Mouse (Mus musculus): ENCODE measurements around the gene Ttc8. TPM values are rescaled to one million over a fixed set of nuclear protein-coding genes. Genes with fewer than 3 reads are reported as not detected.
"Not testable (repeated sequence)": the region's sequence is repeated elsewhere in the genome, so short reads cannot be mapped to it uniquely, and the experiment has no call there.

Ttc8 gene
- polyA plus RNA-seq, 1 experiment from 2014 or later, result 9.9 TPM

DNA sequence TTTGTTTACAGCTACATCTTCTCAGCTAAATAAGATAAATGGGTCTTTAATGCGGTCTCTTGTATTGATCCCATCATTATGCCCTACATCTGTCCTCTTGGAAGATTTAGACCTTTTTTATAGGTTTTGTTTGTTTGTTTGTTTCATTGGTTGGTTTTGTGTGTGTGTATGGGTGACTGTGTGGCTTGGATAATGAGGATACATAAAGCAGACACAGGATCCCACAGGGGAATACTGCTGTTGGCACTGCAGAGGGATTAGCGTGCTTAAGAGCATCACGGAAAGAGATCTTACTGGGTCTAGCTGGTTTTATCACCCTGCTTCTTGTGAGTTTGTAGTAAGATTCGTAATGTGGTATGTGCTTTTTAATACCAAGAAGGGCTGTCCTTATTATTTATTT lies 10.8 kb downstream of the Ttc8 start:
- H3K9me3 ChIP-seq (ENCODE audit: control insufficient read depth, low read length), result no peaks in the 10 kb centered on the region
- no peaks in the 10 kb centered on the region for H3K36me3 ChIP-seq (ENCODE audit: control insufficient read depth, insufficient read depth, low read length)
- H3K4me2 ChIP-seq (replicated peaks; ENCODE audit: low read depth), result no peak overlapping the region
- no peak overlapping the region for H3K9ac ChIP-seq (ENCODE audit: low read length)
- no peak for DNase-seq (ENCODE audit: low spot score)
- H3K27ac ChIP-seq (replicated peaks), result no peak overlapping the region
- no peaks in the 10 kb centered on the region for H3K4me1 ChIP-seq (replicated peaks; ENCODE audit: control insufficient read depth, insufficient read depth)
- WGBS, result 89% methylated on average over 4 of the region's 4 CpGs
- no peaks in the 10 kb centered on the region for H3K27me3 ChIP-seq (ENCODE audit: control insufficient read depth, insufficient read depth, low read length)
- H3K4me3 ChIP-seq (ENCODE audit: low read depth, low read length), result no peak overlapping the region
- ATAC-seq (ENCODE audit: low FRiP score, low TSS enrichment), result no peak
- no peak for TF ChIP-seq CTCF (IDR thresholded peaks at IDR 0.05; ENCODE audit: low read depth)
- no peak for TF ChIP-seq EP300 (optimal IDR thresholded peaks at IDR 0.05)

DNA sequence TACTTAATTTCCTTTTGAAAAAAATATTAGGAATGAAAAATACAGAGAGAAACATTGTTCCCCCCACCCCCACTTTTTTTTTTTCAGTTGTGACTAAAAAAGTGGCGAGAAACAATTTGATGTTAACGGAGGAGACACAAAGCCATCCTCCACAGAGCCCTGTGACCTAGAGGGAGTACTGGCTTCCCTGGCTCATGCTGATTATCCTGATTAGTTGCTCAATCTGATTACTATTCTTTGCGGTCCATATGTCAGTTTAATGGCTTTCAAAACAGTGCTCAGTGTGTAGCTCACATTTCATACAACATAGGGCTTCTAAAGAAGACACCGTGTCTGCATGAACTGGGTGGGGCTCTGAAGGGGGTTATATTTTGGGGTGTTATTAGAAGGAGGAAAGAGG lies 12.1 kb downstream of the Ttc8 start:
- Histone ChIP-seq H3K27me3 (ENCODE audit: control insufficient read depth, insufficient read depth, low read length) (no peaks in the 10 kb centered on the region), H3K27ac (replicated peaks) (no peak overlapping the region), H3K4me1 (replicated peaks; ENCODE audit: control insufficient read depth, insufficient read depth) (no peaks in the 10 kb centered on the region), H3K4me3 (ENCODE audit: low read depth, low read length) (no peak overlapping the region), H3K9ac (ENCODE audit: low read length) (no peak overlapping the region), H3K9me3 (ENCODE audit: control insufficient read depth, low read length) (no peaks in the 10 kb centered on the region), H3K36me3 (ENCODE audit: control insufficient read depth, insufficient read depth, low read length) (no peaks in the 10 kb centered on the region), H3K4me2 (replicated peaks; ENCODE audit: low read depth) (no peak overlapping the region)
- no peak for TF ChIP-seq EP300 (optimal IDR thresholded peaks at IDR 0.05)
- no peak for TF ChIP-seq CTCF (IDR thresholded peaks at IDR 0.05; ENCODE audit: low read depth)
- 88% methylated on average over 4 of the region's 4 CpGs for WGBS
- ATAC-seq (ENCODE audit: low FRiP score, low TSS enrichment) (no peak), DNase-seq (ENCODE audit: low spot score) (no peak)

DNA sequence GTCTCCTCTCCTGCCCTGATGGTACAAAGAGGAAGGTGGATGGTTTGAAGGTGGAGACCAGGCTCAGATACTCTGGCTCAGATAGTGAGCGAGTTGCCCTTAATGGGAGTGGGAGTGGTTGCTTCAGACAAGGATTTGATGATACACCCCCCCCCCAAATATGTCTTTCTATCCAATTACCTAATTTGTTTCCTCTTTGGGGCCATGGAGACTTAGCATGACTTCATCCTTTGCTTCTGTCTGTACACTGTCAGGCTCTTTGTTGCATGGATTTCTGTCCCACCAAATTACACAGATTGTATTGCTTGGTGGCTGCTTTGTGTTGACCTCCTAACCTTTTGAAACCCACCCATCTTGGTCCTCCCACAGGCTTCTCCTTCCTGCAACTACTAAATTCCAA lies 12.5 kb downstream of the Ttc8 start:
- ATAC-seq (ENCODE audit: low FRiP score, low TSS enrichment) (no peak), DNase-seq (ENCODE audit: low spot score) (no peak)
- no peaks in the 10 kb centered on the region for H3K36me3 ChIP-seq (ENCODE audit: control insufficient read depth, insufficient read depth, low read length)
- WGBS, result 100% methylated on average over 1 of the region's 1 CpGs
- H3K4me3 ChIP-seq (ENCODE audit: low read depth, low read length), result no peak overlapping the region
- no peaks in the 10 kb centered on the region for H3K27me3 ChIP-seq (ENCODE audit: control insufficient read depth, insufficient read depth, low read length)
- H3K4me1 ChIP-seq (replicated peaks; ENCODE audit: control insufficient read depth, insufficient read depth), result no peaks in the 10 kb centered on the region
- TF ChIP-seq EP300 (optimal IDR thresholded peaks at IDR 0.05), result no peak
- TF ChIP-seq CTCF (IDR thresholded peaks at IDR 0.05; ENCODE audit: low read depth), result no peak
- no peaks in the 10 kb centered on the region for H3K9me3 ChIP-seq (ENCODE audit: control insufficient read depth, low read length)
- no peak overlapping the region for H3K9ac ChIP-seq (ENCODE audit: low read length)
- H3K4me2 ChIP-seq (replicated peaks; ENCODE audit: low read depth), result no peak overlapping the region
- no peak overlapping the region for H3K27ac ChIP-seq (replicated peaks)

DNA sequence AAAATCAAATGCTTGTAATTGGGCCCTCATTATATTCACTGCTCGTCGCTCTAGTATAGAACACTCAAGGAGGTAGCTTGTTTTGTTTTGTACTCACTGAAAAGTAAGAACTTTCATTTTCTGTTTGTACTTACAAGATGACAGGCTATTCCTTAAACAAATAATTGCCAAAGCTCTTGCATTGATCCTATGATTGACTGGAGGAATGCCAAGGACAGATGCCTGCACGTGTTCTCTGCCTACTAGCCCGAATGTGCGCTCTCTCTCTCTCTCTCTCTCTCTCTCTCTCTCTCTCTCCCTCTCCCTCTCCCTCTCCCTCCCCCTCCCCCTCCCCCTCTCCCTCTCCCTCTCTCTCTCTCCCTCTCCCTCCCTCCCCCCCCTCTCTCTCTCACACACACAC lies 30.9 kb downstream of the Ttc8 start:
- ATAC-seq (ENCODE audit: low FRiP score, low TSS enrichment), result not testable (repeated sequence)
- 60% methylated on average over 5 of the region's 5 CpGs for WGBS

DNA sequence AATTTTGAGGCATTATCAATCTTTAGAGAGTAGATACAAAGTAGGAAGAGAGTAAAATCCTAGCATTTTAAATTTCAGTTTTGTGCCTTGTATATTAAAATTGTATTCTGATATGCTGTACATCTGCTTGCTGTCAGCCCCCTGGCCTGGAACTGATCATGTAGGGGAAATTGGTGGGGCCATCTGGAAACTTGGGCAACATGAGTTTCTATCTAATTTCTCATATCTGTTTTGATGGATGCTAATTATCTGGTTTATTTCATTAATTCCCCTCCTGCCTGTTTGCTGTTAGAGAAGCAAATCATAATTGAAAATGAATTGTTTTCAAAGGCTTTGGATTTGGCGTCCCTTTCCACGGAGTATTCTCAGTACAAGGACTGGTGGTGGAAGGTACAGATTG lies 36.6 kb downstream of the Ttc8 start:
- DNase-seq (ENCODE audit: low spot score) (no peak), ATAC-seq (ENCODE audit: low FRiP score, low TSS enrichment) (no peak)
- Histone ChIP-seq H3K36me3 (ENCODE audit: control insufficient read depth, insufficient read depth, low read length) (no peaks in the 10 kb centered on the region), H3K4me2 (replicated peaks; ENCODE audit: low read depth) (no peak overlapping the region), H3K27ac (replicated peaks) (no peak overlapping the region), H3K9ac (ENCODE audit: low read length) (no peak overlapping the region), H3K4me3 (ENCODE audit: low read depth, low read length) (no peak overlapping the region), H3K9me3 (ENCODE audit: control insufficient read depth, low read length) (no peaks in the 10 kb centered on the region), H3K27me3 (ENCODE audit: control insufficient read depth, insufficient read depth, low read length) (no peaks in the 10 kb centered on the region), H3K4me1 (replicated peaks; ENCODE audit: control insufficient read depth, insufficient read depth) (no peaks in the 10 kb centered on the region)
- no peak for TF ChIP-seq CTCF (IDR thresholded peaks at IDR 0.05; ENCODE audit: low read depth)
- TF ChIP-seq EP300 (optimal IDR thresholded peaks at IDR 0.05), result no peak
- 90% methylated on average over 2 of the region's 2 CpGs for WGBS

More for the DNA sequence above, 30.9 kb downstream of the Ttc8 start:
- not testable (repeated sequence) for DNase-seq (ENCODE audit: low spot score); H3K27me3 ChIP-seq (ENCODE audit: control insufficient read depth, insufficient read depth, low read length); H3K36me3 ChIP-seq (ENCODE audit: control insufficient read depth, insufficient read depth, low read length); H3K4me3 ChIP-seq (ENCODE audit: low read depth, low read length); H3K9me3 ChIP-seq (ENCODE audit: control insufficient read depth, low read length); H3K4me2 ChIP-seq (replicated peaks; ENCODE audit: low read depth); H3K27ac ChIP-seq (replicated peaks); H3K9ac ChIP-seq (ENCODE audit: low read length); H3K4me1 ChIP-seq (replicated peaks; ENCODE audit: control insufficient read depth, insufficient read depth)

DNA sequence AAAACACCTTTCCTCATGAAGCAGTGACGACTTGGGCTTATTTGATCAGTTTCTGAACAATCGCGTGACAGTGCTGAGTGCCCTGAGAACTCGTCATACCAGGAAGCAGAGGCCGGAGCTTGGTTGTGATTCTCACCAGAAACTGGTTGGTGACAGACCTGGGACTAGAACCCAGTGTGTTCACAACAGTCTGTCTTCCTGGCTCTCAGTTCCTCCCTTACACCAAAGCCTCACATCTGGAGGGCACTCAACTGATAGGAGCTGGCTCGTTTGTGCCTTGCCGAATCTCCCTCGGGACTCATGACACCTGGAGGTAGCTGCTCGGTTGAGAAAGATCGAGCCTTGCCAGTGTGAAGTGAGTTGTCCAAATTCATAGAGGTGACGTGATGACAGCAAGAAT lies 37.1 kb downstream of the Ttc8 start:
- no peak overlapping the region for H3K4me2 ChIP-seq (replicated peaks; ENCODE audit: low read depth)
- no peaks in the 10 kb centered on the region for H3K36me3 ChIP-seq (ENCODE audit: control insufficient read depth, insufficient read depth, low read length)
- 87% methylated on average over 11 of the region's 11 CpGs for WGBS
- no peak overlapping the region for H3K9ac ChIP-seq (ENCODE audit: low read length)
- H3K27ac ChIP-seq (replicated peaks), result no peak overlapping the region
- H3K9me3 ChIP-seq (ENCODE audit: control insufficient read depth, low read length), result no peaks in the 10 kb centered on the region
- no peaks in the 10 kb centered on the region for H3K27me3 ChIP-seq (ENCODE audit: control insufficient read depth, insufficient read depth, low read length)
- no peak for ATAC-seq (ENCODE audit: low FRiP score, low TSS enrichment)
- no peak overlapping the region for H3K4me3 ChIP-seq (ENCODE audit: low read depth, low read length)
- TF ChIP-seq EP300 (optimal IDR thresholded peaks at IDR 0.05) (no peak), CTCF (IDR thresholded peaks at IDR 0.05; ENCODE audit: low read depth) (no peak)
- H3K4me1 ChIP-seq (replicated peaks; ENCODE audit: control insufficient read depth, insufficient read depth), result no peaks in the 10 kb centered on the region
- DNase-seq (ENCODE audit: low spot score), result no peak

Measured in stomach, postnatal 0 days (tissue).